Mouse (Mus musculus) brain, embryonic 14.5 days (tissue): ENCODE results near the gene Grpel1.

Experiments
- CTCF ChIP-seq: fragments of 200-500 bp; IDR thresholded peaks from 2 replicates; pipeline ENCODE4 v1.5.1; 2012; ENCODE audit warnings: inconsistent platforms, mild to moderate bottlenecking, moderate library complexity, borderline replicate concordance; ENCODE audit not compliant: insufficient read depth, insufficient read length; ENCODE audit errors: extremely low read depth
- POLR2A ChIP-seq: fragments of 200-500 bp; IDR thresholded peaks from 2 replicates; pipeline ENCODE4 v1.6.1; 2012; ENCODE audit warnings: mild to moderate bottlenecking, inconsistent platforms, borderline replicate concordance; ENCODE audit not compliant: poor library complexity, insufficient read depth, insufficient read length, severe bottlenecking; ENCODE audit errors: extremely low read depth

GRCm38 (mm10) chr5:36429551-36429950 lies 35.2 kb upstream of the Grpel1 start:
- TF ChIP-seq CTCF (no peak), POLR2A (no peak)
